Mouse (Mus musculus) left cerebral cortex, postnatal 4 days (tissue): ENCODE data around the gene Ptgs1. TPM values are rescaled to one million over a fixed set of nuclear protein-coding genes. Genes with fewer than 3 reads are reported as not detected.
A peak's percentile ranks its signal among the peaks of the same experiment; 100 is the strongest.

Experiments
- DNase-seq: peaks from one replicate; pipeline ENCODE4 v3.0.0-alpha.2; 2022
- intact Hi-C: fragments of 180-260 bp; cut with DNase I; formaldehyde crosslinking; loops from one replicate; pipeline ENCODE4 v1.15.1; 2025
- total RNA-seq, 2 experiments: library from RNA; stranded (reverse); gene quantifications; 2 replicates each; pipeline ENCODE4 v1.2.3; 2021

Gene Ptgs1
- total RNA-seq, 2 experiments from 2014 or later, result 5.5 to 7.1 TPM

GRCm38 (mm10) chr2:36243296-36243891 lies 13.2 kb downstream of the Ptgs1 start:
- intact Hi-C loops, result no loop called here
- no peak for DNase-seq

- no peak for DNase-seq
- intact Hi-C loops, result no loop called here
Measured at GRCm38 (mm10) chr2:36243892-36244309, 13.7 kb downstream of the Ptgs1 start.

GRCm38 (mm10) chr2:36244705-36245104 lies 14.5 kb downstream of the Ptgs1 start:
- DNase-seq, result no peak
- intact Hi-C loops, result no loop called here

GRCm38 (mm10) chr2:36247964-36248363 lies 17.7 kb downstream of the Ptgs1 start:
- DNase-seq, result no peak
- intact Hi-C loops, result no loop called here

GRCm38 (mm10) chr2:36251156-36251555 lies 20.9 kb downstream of the Ptgs1 start:
- DNase-seq, result no peak
- intact Hi-C loops, result no loop called here

GRCm38 (mm10) chr2:36252505-36252904 lies 22.3 kb downstream of the Ptgs1 start:
- DNase-seq, result no peak
- intact Hi-C loops, result no loop called here

- intact Hi-C loops, result no loop called here
- no peak for DNase-seq
Measured at GRCm38 (mm10) chr2:36254445-36254844, 24.2 kb downstream of the Ptgs1 start.

GRCm38 (mm10) chr2:36256931-36257330 lies 26.7 kb downstream of the Ptgs1 start:
- intact Hi-C loops, result no loop called here
- DNase-seq, result peak; percentile 30

GRCm38 (mm10) chr2:36259382-36259781 lies 29.2 kb downstream of the Ptgs1 start:
- intact Hi-C loops, result no loop called here
- no peak for DNase-seq

- intact Hi-C loops, result no loop called here
- DNase-seq, result no peak
Measured at GRCm38 (mm10) chr2:36259798-36260540, 29.7 kb downstream of the Ptgs1 start.

GRCm38 (mm10) chr2:36262025-36262424 lies 31.8 kb downstream of the Ptgs1 start:
- DNase-seq, result no peak
- intact Hi-C loops, result no loop called here

GRCm38 (mm10) chr2:36269458-36269857 lies 39.2 kb downstream of the Ptgs1 start:
- intact Hi-C loops, result no loop called here
- DNase-seq, result peak; percentile 29

GRCm38 (mm10) chr2:36270186-36270585 lies 40.0 kb downstream of the Ptgs1 start:
- intact Hi-C loops, result no loop called here
- no peak for DNase-seq

- intact Hi-C loops, result no loop called here
- no peak for DNase-seq
Measured at GRCm38 (mm10) chr2:36271085-36271484, 40.9 kb downstream of the Ptgs1 start.

GRCm38 (mm10) chr2:36272288-36272950 lies 42.2 kb downstream of the Ptgs1 start:
- no peak for DNase-seq
- intact Hi-C loops, result no loop called here

GRCm38 (mm10) chr2:36276454-36276853 lies 46.2 kb downstream of the Ptgs1 start:
- intact Hi-C loops, result no loop called here
- peak; percentile 60 for DNase-seq

GRCm38 (mm10) chr2:36278760-36279159 lies 48.5 kb downstream of the Ptgs1 start:
- DNase-seq, result no peak
- intact Hi-C loops, result no loop called here

- DNase-seq, result no peak
- intact Hi-C loops, result no loop called here
Measured at GRCm38 (mm10) chr2:36281138-36281537, 50.9 kb downstream of the Ptgs1 start.

GRCm38 (mm10) chr2:36282301-36282700 lies 52.1 kb downstream of the Ptgs1 start:
- intact Hi-C loops, result no loop called here

More at GRCm38 (mm10) chr2:36282301-36282700, 52.1 kb downstream of the Ptgs1 start:
- DNase-seq, result no peak
